Mouse (Mus musculus) cerebellum, postnatal 25 days (tissue): Measurements from ENCODE around the gene Nlrc5.
"Not testable (repeated sequence)": the region's sequence is repeated elsewhere in the genome, so short reads cannot be mapped to it uniquely, and the experiment has no call there.

Experiments
- DNase-seq, 2 experiments: peaks; one replicate each; pipeline ENCODE4 v3.0.0; 2021; ENCODE audit warnings: mixed read lengths in 2 of 2

Gene Nlrc5

DNA sequence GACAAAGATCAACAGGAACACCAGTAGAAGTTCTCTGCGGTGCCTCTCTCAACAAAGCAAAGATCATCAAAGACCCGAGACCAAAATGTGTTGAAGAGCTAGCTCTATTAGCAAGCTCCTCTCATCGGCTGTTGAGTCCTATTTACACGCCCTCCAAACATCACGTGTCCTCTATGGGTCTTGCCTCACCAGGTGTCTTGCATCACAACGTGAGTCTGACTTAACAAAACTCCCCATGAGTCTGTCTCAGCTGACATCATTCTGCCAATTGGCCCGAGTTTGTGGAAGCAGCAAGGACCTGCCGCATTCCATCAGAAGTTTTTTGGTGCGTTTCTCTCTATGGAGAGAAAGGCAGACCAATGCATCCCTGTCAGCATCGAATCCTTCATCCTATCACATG, 6.2 kb upstream of the Nlrc5 start:
- no peak for DNase-seq

DNA sequence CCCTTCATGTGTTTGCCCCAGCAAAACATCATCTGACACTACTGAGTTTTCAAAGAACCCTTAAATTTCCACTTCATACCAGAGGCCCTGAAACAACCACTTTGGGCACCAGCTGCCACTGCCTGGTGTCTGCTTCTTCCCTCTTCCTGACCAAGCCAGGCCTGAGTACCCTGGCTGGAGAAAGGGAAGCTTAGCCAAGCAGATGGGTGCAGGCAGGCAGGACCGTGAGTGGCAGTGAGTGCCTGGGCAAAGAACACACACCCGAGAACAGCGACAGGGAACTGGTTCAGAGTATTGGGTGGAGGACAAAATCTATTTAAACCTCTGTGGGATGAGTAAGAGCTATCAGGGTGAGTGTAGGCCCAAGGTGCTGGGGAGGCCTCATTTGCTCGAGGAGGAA, 5.7 kb upstream of the Nlrc5 start:
- DNase-seq, result no peak

DNA sequence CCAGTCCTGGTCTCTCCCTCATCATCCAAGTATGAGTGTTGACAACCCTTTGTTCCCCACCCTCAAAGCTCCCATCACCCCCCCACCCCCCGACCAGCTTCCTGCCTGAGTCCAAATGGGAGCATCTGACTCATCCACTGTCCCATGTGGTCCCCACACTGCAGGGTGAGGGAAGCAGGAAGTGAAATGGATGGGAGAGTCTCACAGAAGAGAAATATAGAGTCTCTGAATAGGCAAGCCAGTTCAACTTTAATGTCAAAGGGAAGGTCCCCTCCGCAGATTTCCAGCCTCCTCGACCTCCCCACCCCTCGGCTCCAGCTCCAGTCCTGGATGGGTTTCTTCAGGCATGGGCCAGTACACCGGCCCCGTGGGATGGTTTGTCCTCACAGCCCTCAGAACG, 4.8 kb upstream of the Nlrc5 start:
- DNase-seq, result no peak

DNA sequence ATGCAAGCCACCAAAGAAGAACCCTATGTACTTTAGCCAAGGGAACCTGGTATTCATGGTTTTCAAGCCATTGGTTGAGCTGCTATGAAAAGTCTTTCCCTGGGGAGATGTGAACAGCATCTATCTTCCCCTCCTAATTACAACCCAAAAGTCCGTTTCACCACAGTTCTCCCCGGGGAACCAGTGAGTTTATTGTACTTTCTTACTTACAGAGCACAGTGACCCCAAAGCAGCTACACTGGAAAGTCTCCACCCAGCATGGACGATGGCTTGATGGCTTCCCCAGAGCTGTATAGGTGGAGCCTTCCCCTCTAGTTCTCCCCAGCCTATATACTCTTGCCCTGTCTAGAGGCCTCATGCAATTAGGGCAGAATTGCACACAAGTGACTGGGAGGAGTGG, 1.9 kb upstream of the Nlrc5 start:
- no peak for DNase-seq

DNA sequence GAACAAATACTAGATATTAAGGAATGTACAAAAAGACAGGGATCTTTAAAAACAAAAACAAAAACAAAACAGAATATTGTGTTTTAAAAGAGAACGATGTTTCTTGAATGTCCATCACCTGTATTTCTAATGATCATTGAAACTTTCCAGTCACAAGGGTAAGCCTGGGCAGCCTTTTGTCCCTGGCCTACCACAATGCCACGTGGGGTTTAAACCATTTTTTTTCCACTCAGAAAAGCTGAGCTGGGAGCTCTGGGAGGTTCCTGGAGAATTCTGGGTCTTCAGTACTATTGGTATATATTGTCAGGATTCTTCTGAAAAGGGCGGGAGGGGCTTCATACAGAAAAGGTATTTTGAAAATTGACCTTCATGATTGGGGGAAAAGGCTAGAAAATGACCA, 802 bp downstream of the Nlrc5 start:
- no peak for DNase-seq

DNA sequence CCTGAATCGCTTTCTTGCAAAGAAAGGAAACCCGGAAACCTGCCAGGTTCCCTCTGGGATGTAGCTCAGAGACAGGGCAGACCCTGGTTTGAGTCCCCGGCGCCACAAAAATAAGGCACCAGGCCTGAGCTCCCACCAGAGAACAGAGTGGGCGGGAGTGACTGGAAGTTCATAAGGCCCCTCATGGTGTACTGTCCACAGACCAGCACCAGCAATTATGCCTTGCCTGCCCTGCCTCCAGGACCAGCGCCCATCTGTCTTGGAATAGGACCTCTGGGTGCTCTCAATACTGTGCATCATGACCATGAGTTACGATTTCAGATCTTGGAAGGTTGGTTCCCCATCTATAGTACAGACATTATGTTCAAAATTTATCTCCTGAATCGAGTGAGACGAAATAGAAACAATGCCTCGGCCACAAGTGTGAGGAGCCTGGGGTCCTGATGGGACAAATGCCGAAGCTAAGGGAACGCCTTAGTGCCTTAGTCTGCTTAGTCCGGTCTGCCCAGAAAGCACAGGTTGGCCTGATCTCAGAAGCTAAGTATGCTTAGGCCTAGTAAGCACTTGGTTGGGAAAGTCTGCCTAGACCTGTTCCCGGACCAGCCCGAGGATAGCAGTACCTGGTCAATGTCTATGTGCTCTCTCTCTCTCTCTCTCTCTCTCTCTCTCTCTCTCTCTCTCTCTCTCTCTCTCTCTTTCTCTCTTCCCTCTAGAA, 1.4 kb downstream of the Nlrc5 start:
- DNase-seq, result no peak

- DNase-seq, result no peak
These were observed 2.0 kb downstream of the Nlrc5 start for GRCm38 (mm10) chr8:94436112-94436572.

DNA sequence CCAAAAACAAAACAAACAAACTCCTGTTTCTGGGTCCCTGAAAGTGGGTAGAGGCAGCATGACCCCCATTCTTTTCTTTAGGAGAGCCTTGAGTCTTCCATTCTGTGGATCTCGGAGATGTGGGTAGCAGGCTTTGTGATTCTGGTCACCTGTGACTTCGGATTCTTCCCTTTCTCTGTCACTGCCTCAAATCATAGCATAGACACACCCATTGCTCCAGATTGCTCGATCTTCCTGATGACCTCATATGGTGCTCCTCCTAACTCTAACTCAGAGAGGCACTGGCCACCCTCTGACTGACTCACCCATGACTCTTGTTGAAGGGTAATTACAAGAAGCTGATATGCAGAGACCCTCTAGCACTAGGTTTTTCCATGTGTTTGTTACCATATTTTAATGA, 2.7 kb downstream of the Nlrc5 start:
- DNase-seq, result no peak

DNA sequence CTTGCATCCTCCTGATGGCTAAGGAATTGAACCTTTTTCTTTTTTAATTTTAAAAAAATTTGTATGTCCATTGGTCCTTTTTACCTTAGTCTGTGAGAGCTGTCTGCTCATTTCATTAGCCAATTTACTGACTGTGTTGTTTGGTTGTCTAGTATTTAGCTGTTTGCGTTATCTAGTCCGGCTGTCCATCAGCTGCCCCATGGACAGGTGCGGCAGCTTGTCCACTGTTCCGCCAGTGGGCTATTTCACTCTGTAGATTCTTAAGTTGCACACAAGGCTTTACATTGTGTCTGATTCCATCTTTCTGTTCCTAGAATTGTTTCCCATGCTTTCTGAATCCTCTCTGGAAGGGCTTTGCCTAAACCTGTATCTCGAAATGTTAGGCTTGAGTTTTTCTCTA, 4.5 kb downstream of the Nlrc5 start:
- DNase-seq, result no peak

DNA sequence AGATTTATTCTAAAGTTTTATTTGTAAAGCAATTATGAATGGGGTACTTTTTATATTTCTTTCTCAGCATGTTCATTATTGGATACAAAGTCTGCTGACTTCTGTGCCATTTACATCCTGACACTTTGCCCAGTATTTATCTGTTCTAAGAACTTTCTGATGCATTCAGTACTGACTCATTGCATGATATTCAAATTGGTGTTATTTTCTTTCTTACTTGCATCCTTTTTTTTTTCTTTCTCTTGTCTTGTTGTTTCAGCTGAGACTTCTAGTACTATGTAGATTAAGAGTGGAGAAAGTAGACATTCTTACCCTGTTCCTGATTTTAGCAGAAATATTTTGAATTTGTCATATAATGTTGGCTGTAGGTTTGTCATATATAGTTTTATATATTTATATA, 5.5 kb downstream of the Nlrc5 start:
- no peak for DNase-seq

DNA sequence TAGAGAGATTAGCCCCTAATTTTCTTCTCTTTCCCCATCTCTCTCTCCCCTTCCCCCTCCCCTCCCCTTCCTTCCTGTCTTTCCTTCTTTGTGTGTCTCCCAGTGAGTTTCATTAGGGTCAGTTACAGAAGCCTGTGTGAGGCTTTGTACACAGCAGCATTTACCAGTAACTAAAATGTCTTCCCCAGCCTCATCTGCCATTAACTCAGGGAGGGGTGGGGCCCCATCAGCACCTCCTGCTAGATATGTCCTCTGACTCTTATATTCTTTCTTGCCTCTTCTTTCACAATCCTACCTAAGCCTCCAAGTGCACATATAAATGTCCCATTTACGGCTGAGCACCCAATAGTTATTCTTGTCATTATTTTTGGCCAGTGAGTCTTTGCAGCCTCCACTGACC, 6.2 kb downstream of the Nlrc5 start:
- DNase-seq, result no peak

GRCm38 (mm10) chr8:94441686-94442085, 7.5 kb downstream of the Nlrc5 start:
- DNase-seq, result no peak

DNA sequence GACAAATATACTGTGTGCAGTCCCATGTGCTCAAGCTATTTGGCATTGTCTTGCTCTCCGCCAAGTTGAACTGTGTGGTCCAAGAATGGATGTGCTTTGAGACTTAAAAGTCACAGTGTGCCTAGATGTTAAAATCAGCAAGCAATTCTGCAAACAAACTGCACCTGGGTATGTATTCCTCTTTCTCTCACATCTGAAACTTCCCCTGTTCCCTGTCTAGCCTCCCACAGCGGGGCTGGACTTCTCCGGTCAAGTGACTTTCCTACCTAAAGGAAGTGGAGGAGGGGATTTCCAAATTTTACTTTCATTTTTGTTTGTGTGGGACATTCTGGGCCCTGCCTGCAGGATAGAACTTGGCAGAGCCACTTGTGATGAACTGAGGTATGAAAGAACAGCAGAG, 9.0 kb downstream of the Nlrc5 start:
- no peak for DNase-seq

- no peak for DNase-seq
These were observed 10.3 kb downstream of the Nlrc5 start for GRCm38 (mm10) chr8:94444480-94444879.

DNA sequence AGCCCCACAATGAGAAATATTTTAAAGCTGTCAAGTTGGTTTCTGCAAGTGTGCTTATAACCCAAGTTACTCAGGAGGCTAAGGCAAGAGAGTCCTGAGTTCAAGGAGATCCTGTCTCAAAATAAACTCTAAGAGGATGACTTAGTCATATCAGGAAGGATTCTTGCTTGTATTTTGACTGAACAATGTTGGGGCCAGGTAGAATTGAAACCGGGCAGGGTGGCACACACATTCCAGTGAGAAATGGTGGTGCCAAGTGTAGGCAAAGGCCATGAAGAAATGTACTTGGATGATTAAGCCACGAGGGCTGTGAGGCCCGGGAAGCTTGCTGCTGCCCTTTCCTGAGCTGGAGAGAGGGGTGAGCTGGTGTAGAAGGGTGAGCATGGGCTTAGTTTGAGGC, 13.0 kb downstream of the Nlrc5 start:
- DNase-seq, result no peak

- DNase-seq, result no peak
These were observed 13.6 kb downstream of the Nlrc5 start for GRCm38 (mm10) chr8:94447583-94448324.

DNA sequence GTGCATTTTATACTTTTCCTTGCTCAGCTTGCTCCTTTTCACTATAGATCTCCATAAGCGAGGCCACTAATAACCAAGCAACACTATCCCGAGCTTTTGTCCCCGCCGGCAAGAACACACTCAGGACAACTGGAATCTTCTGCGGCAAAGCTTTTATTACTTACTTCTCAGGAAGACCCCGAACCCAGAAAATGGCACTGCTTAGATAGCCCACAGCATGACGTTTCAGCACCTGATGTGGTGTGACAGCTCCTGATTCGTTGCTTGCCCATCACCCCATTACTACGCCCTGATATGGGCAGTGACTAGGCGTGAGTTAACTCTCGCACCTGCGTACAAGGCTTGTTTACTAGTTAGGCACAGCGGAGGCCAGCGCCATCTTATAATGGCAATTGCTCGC, 18.8 kb downstream of the Nlrc5 start:
- DNase-seq, result not testable (repeated sequence)

GRCm38 (mm10) chr8:94453868-94454488, 19.8 kb downstream of the Nlrc5 start:
- DNase-seq, result no peak

DNA sequence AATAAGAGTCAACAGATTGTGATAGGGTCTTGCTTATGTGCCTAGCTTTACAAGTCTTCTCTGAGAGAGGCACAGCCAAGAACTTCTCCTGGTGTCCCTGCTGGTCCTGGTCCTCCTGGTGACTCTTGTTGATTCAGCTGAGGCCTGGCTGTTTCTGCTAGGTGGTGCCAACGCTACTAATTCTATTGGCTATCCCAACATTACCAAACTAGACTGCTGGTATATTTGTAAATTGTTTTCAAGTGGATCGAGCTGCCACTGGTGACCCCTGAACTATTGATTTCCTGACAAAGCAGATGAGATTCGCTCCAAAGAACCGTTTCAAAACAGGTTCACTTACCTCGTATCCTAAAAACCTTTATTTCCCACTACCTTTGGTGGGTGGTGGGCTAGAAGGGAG, 20.7 kb downstream of the Nlrc5 start:
- no peak for DNase-seq

DNA sequence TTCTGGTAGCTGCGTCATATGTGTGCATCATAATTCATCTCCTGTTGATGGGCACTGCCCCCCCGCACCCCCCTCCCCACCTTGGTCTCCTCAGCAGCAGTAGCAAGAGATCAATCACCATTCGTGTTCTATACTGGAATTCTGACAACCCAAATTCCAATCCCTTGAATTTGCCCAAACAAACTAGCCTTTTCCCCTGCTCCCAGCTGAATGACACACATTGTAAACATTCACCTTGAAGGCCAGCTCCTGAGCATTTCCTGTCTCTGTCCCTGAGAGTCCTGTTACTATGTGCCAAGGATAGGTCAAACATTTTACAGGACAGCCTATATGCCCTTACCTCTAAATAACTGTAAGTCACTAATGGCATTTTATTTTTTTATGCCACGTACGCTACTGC, 21.9 kb downstream of the Nlrc5 start:
- no peak for DNase-seq

DNA sequence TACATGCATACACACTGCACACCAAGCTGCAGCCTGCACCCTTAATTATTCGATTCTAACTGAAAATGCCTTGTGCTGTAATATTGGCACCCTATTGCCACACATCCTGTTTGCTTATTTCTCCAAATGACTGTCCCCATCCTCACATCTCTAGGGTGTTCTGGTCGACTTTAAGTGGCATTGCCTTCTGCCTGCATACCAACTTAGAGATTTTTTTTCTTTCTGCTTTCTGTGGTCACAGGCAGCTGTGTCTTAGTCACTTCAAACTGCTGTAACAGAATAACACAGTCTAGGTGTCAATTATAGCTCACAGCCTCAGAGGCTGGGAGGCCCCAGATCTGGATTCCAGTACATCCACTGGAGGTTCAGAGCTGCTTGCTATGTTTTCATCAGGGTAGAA, 24.4 kb downstream of the Nlrc5 start:
- DNase-seq, result no peak

DNA sequence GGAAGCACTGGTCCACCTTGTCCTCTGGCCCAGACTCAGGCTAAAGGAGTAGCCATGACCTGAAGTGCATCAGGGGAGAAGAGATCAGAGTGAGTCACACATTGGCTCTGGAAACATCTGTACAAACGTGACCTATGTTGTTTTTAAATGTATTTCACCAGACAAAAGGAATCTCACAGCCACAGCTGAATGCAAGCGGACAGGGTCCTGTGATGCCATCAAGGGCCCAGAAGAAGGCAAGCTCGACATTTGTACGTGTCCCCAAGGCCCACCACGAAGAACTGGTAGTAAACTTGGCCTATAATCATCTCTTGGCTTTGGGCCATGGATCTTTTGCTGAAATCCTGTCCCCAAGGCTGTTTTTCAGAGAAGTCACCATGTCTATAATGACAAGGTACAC, 35.5 kb downstream of the Nlrc5 start:
- DNase-seq, result no peak

GRCm38 (mm10) chr8:94470794-94471193, 36.6 kb downstream of the Nlrc5 start:
- no peak for DNase-seq

- no peak for DNase-seq
These were observed 37.1 kb downstream of the Nlrc5 start for GRCm38 (mm10) chr8:94471281-94471680.
